ENCODE assay signal across 8 mouse cellular contexts in the genomic region with DNA sequence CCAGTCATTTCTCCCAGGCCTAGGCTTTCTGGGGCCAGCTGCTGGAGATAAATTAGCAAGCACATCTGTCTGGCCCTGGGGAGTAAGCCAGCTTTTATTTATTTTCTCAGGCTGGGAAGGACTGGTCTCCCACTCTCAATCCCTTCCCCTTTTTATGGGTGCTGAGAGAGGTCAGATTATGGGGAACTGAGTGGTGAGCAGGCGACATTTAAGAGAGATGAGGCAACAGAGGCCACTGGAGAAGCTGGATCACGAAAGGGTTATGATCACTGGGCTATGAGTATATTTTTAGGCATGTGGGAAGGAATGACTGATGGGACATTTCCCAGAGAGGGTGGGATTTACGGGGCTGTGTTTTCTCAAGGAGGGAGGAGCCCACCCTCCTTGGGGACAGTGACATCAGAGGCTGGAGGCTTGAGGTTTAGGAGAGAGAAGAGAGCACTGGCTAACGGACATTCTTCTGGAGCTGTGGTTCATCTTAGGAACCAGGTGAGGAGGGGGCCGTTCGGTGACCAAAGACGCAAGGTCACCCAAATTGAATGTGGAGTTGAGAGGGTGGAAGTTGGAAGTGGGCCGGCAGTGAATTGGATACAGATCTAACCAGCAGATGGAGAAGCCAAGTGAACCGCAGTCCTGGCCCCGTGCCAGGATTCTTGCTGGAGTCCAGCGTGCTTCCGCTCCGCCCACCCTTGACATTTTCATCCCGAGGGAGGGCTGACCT.
A peak's percentile ranks its signal among the peaks of the same experiment; 100 is the strongest.
DNase-seq lines count a peak whose midpoint lies in the region; ATAC-seq and TF ChIP-seq lines count a peak whose summit lies in the region.

No protein-coding gene starts in this region.

- no peak for TF ChIP-seq EP300 in ES-Bruce4 (IDR thresholded peaks at IDR 0.05; ENCODE audit: insufficient read depth, low read depth, low read length)

- H3K9me3 ChIP-seq in ES-Bruce4 (replicated peaks; ENCODE audit: control insufficient read depth, insufficient read depth, low read length, poor library complexity, severe bottlenecking), result no peaks in the 10 kb centered on the region
- H3K9me3 ChIP-seq in embryonic facial prominence, embryonic 14.5 days (ENCODE audit: control insufficient read depth, low read length), result no peaks in the 10 kb centered on the region
- no peaks in the 10 kb centered on the region for H3K9me3 ChIP-seq in heart, embryonic 15.5 days (replicated peaks)
- H3K9me3 ChIP-seq in lung, embryonic 14.5 days (ENCODE audit: low read depth, low read length), result no peaks in the 10 kb centered on the region

- 0 out of 2 replicates have a peak overlapping the region, but pooled peaks have one; percentile 18 for H3K27ac ChIP-seq in ES-Bruce4 (ENCODE audit: insufficient read depth, low read length)
- H3K27ac ChIP-seq in embryonic facial prominence, embryonic 14.5 days (replicated peaks; ENCODE audit: low read depth, low read length), result peak overlapping the region; percentile 82
- H3K27ac ChIP-seq in heart, embryonic 15.5 days, result peak overlapping the region; percentile 89
- H3K27ac ChIP-seq in lung, embryonic 14.5 days (ENCODE audit: low read depth), result peak overlapping the region; percentile 62; the same call in 1 of the 2 replicates

- peaks cover 13% of the 10 kb centered on the region for H3K4me1 ChIP-seq in ES-Bruce4 (ENCODE audit: control insufficient read depth, insufficient read depth, low read length)
- H3K4me1 ChIP-seq in embryonic facial prominence, embryonic 14.5 days (ENCODE audit: control insufficient read depth, insufficient read depth, low read length), result peaks cover 53% of the 10 kb centered on the region
- H3K4me1 ChIP-seq in heart, embryonic 15.5 days (replicated peaks), result peaks cover 44% of the 10 kb centered on the region
- H3K4me1 ChIP-seq in lung, embryonic 14.5 days (ENCODE audit: insufficient read depth), result peaks cover 37% of the 10 kb centered on the region

- peak; percentile 70 for ATAC-seq in embryonic facial prominence, embryonic 14.5 days (ENCODE audit: low read depth)
- ATAC-seq in heart, embryonic 15.5 days (replicated peaks; ENCODE audit: insufficient number of reproducible peaks, insufficient read depth, low FRiP score, low read depth), result peak; percentile 76
- ATAC-seq in lung, embryonic 14.5 days (ENCODE audit: insufficient read depth), result peak; percentile 77

- TF ChIP-seq POLR2A in ES-Bruce4 (IDR thresholded peaks at IDR 0.05; ENCODE audit: insufficient read depth, low read length), result no peak

- TF ChIP-seq CTCF in ES-Bruce4 (IDR thresholded peaks at IDR 0.05; ENCODE audit: low read depth, low read length), result no peak
- TF ChIP-seq CTCF in lung, embryonic 14.5 days (IDR thresholded peaks at IDR 0.05; ENCODE audit: low read depth), result peak; percentile 19

- no peak overlapping the region for H3K4me3 ChIP-seq in ES-Bruce4 (ENCODE audit: low read depth, low read length)
- H3K4me3 ChIP-seq in embryonic facial prominence, embryonic 14.5 days (ENCODE audit: low read depth, low read length), result peak overlapping the region; percentile 21
- peak overlapping the region; percentile 36 for H3K4me3 ChIP-seq in heart, embryonic 15.5 days
- H3K4me3 ChIP-seq in lung, embryonic 14.5 days (ENCODE audit: low read depth, low read length), result peak overlapping the region; percentile 1; the same call in 1 of the 2 replicates

- H3K27me3 ChIP-seq in ES-Bruce4 (ENCODE audit: control insufficient read depth, insufficient read depth, low read length, poor library complexity, severe bottlenecking), result no peaks in the 10 kb centered on the region
- H3K27me3 ChIP-seq in embryonic facial prominence, embryonic 14.5 days (replicated peaks; ENCODE audit: control insufficient read depth, insufficient read depth, low read length), result no peaks in the 10 kb centered on the region
- no peaks in the 10 kb centered on the region for H3K27me3 ChIP-seq in heart, embryonic 15.5 days
- H3K27me3 ChIP-seq in lung, embryonic 14.5 days (ENCODE audit: insufficient read depth, low read length), result no peaks in the 10 kb centered on the region

- H3K4me2 ChIP-seq in embryonic facial prominence, embryonic 14.5 days (ENCODE audit: low read depth, low read length), result peak overlapping the region; percentile 40
- peak overlapping the region; percentile 54 for H3K4me2 ChIP-seq in heart, embryonic 15.5 days
- H3K4me2 ChIP-seq in lung, embryonic 14.5 days, result peak overlapping the region; percentile 50

- 12% methylated on average over 14 of the region's 14 CpGs for WGBS in embryonic facial prominence, embryonic 14.5 days
- WGBS in heart, embryonic 15.5 days, result 9% methylated on average over 14 of the region's 14 CpGs
- WGBS in lung, embryonic 14.5 days, result 11% methylated on average over 14 of the region's 14 CpGs

- H3K36me3 ChIP-seq in ES-Bruce4 (ENCODE audit: control insufficient read depth, insufficient read depth, low read length, poor library complexity, severe bottlenecking), result no peaks in the 10 kb centered on the region
- no peaks in the 10 kb centered on the region for H3K36me3 ChIP-seq in embryonic facial prominence, embryonic 14.5 days (ENCODE audit: control insufficient read depth, insufficient read depth, low read length)
- H3K36me3 ChIP-seq in heart, embryonic 15.5 days, result no peaks in the 10 kb centered on the region
- no peaks in the 10 kb centered on the region for H3K36me3 ChIP-seq in lung, embryonic 14.5 days (ENCODE audit: insufficient read depth)

- peak; percentile 94 for DNase-seq in adrenal gland, postnatal 10 days
- DNase-seq in embryonic facial prominence, embryonic 14.5 days (ENCODE audit: low spot score), result peak; percentile 94
- DNase-seq in kidney, postnatal 25 days, result peak; percentile 96 to 98
- DNase-seq in lung, embryonic 14.5 days, result peak; percentile 96
- DNase-seq in right cerebral cortex, adult 18-20 months, result peak; percentile 56
- DNase-seq in thymus, postnatal 14 days, result no peak

- no peak overlapping the region for H3K9ac ChIP-seq in ES-Bruce4 (ENCODE audit: low read depth, poor library complexity, severe bottlenecking)
- H3K9ac ChIP-seq in embryonic facial prominence, embryonic 14.5 days (ENCODE audit: low read depth, low read length), result no peak overlapping the region; the same call in 1 of the 2 replicates
- no peak overlapping the region for H3K9ac ChIP-seq in heart, embryonic 15.5 days
- no peak overlapping the region for H3K9ac ChIP-seq in lung, embryonic 14.5 days

Comparison
In these comparisons a context has a peak if more than half of its experiments do, and no peak if none do; other contexts are left out.
1. H3K27ac ChIP-seq: peak in every context shown above with its lines; median percentile 89 in heart, embryonic 15.5 days; 82 in embryonic facial prominence, embryonic 14.5 days; 62 in lung, embryonic 14.5 days; 18 in ES-Bruce4.